Mouse (Mus musculus): ENCODE results near the gene Dtx3l. TPM values are rescaled to one million over a fixed set of nuclear protein-coding genes. Genes with fewer than 3 reads are reported as not detected.
"Not testable (repeated sequence)": the region's sequence is repeated elsewhere in the genome, so short reads cannot be mapped to it uniquely, and the experiment has no call there.

Dtx3l gene
- total RNA-seq, 2 experiments from 2014 or later = 4.8 to 5.0 TPM

GRCm38 (mm10) chr16:35932179-35933055, 6.5 kb downstream of the Dtx3l start:
- no peak for DNase-seq

- DNase-seq = no peak
Observed at GRCm38 (mm10) chr16:35924341-35924740, 14.6 kb downstream of the Dtx3l start.

GRCm38 (mm10) chr16:35923546-35924198, 15.3 kb downstream of the Dtx3l start:
- no peak for DNase-seq

GRCm38 (mm10) chr16:35922301-35922895, 16.6 kb downstream of the Dtx3l start:
- DNase-seq = no peak

- no peak for DNase-seq
Observed at GRCm38 (mm10) chr16:35921676-35922235, 17.2 kb downstream of the Dtx3l start.

- DNase-seq = no peak
Observed at GRCm38 (mm10) chr16:35918721-35919543, 20.0 kb downstream of the Dtx3l start.

- no peak for DNase-seq
Observed at GRCm38 (mm10) chr16:35914301-35914700, 24.6 kb downstream of the Dtx3l start.

- no peak for DNase-seq
Observed at GRCm38 (mm10) chr16:35913526-35913925, 25.4 kb downstream of the Dtx3l start.

- no peak for DNase-seq
Observed at GRCm38 (mm10) chr16:35911449-35911848, 27.5 kb downstream of the Dtx3l start.

GRCm38 (mm10) chr16:35907432-35908201, 31.3 kb downstream of the Dtx3l start:
- no peak for DNase-seq

- DNase-seq = no peak
Observed at GRCm38 (mm10) chr16:35906887-35907286, 32.1 kb downstream of the Dtx3l start.

- DNase-seq = no peak
Observed at GRCm38 (mm10) chr16:35905819-35906485, 33.0 kb downstream of the Dtx3l start.

- no peak for DNase-seq
Observed at GRCm38 (mm10) chr16:35905355-35905754, 33.6 kb downstream of the Dtx3l start.

GRCm38 (mm10) chr16:35904121-35904736, 34.7 kb downstream of the Dtx3l start:
- DNase-seq = no peak

- no peak for DNase-seq
Observed at GRCm38 (mm10) chr16:35903014-35903640, 35.8 kb downstream of the Dtx3l start.

- no peak for DNase-seq
Observed at GRCm38 (mm10) chr16:35900541-35900940, 38.4 kb downstream of the Dtx3l start.

GRCm38 (mm10) chr16:35894997-35895396, 44.0 kb downstream of the Dtx3l start:
- no peak for DNase-seq

GRCm38 (mm10) chr16:35891603-35892002, 47.3 kb downstream of the Dtx3l start:
- not testable (repeated sequence) for DNase-seq

- no peak for DNase-seq
Observed at GRCm38 (mm10) chr16:35890645-35891044, 48.3 kb downstream of the Dtx3l start.

GRCm38 (mm10) chr16:35888910-35889309, 50.0 kb downstream of the Dtx3l start:
- DNase-seq = no peak

All from gastrocnemius, postnatal 10 days (tissue).